Mouse (Mus musculus): ENCODE data around the gene Plekhg3. TPM values are rescaled to one million over a fixed set of nuclear protein-coding genes. Genes with fewer than 3 reads are reported as not detected.

Plekhg3 gene
- polyA plus RNA-seq, 1 experiment from 2014 or later, result 0.93 TPM

DNA sequence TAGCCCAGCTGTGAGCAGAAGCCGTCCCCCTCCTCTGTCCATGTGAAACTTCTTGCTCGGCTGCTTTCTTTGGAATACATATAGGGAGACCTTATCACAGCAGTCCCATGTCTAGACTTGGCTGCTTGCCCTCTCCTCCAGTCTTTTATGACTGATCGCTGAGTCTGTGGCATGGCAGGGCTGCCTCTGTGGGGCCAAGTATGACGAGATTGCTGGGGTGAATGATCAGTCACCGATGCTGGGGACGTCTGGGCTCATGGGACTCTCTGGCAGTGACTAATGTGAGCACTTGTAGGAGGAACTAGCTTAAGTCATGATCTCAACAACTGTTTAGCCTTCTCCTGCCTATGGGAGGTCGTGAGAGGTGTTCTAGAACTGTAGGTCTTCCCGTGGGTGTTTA is 21.6 kb downstream of the Plekhg3 start:
- H3K9ac ChIP-seq (ENCODE audit: low read depth, low read length), result no peak overlapping the region
- peaks cover under 1% of the 10 kb centered on the region; the same call in 1 of the 2 replicates for H3K4me1 ChIP-seq (ENCODE audit: control insufficient read depth, insufficient read depth, low read length)
- H3K4me3 ChIP-seq (ENCODE audit: low read depth, low read length), result no peak overlapping the region
- H3K4me2 ChIP-seq (ENCODE audit: low read length), result no peak overlapping the region
- no peak overlapping the region for H3K27ac ChIP-seq (ENCODE audit: low read length)
- no peaks in the 10 kb centered on the region for H3K36me3 ChIP-seq (ENCODE audit: control insufficient read depth, insufficient read depth, low read length)
- 73% methylated on average over 8 of the region's 8 CpGs for WGBS
- ATAC-seq, result no peak
- H3K27me3 ChIP-seq (ENCODE audit: control insufficient read depth, insufficient read depth, low read depth, low read length), result no peaks in the 10 kb centered on the region
- no peaks in the 10 kb centered on the region for H3K9me3 ChIP-seq (replicated peaks; ENCODE audit: control insufficient read depth, low read length, poor library complexity, severe bottlenecking)

DNA sequence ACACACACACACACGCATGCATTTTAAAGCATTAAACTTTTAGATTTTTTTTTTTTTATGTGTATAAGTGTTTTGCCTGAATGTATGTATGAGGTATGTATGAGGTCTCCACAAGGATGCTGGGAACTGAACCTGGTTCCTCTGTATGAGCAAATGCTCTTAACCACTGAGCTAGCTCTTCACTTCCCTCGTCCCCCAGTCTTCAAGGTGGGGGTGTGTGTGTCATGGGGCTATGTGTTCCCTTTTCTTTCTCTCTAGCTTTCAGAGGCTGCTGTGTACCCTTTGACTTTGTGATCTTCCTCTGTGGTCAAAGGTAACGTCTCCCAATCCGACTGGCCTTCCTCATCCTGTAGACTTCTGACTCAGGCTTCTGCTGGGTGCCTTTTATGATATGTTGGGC is 22.3 kb downstream of the Plekhg3 start:
- WGBS, result 96% methylated on average over 4 of the region's 4 CpGs

DNA sequence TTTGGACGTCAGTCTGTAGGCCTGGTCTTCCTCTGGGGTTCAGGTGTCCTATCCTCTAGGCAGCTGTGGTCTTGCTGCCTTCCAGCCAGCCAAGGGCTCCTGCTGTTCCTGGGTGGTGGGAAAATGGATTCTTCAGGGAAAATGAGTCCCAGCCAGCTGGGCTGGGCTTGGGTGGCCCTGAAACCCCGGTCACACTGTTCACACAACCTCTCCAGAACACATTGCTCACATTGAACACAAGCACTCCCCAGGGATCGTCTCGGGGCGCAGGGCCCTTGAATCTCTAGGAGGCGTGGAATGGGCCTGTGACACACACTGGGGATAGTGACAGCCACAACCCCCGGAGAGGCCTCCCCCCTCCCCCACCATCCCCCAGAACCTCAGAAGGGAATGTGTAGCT is 23.2 kb downstream of the Plekhg3 start:
- ATAC-seq, result no peak
- Histone ChIP-seq H3K4me2 (ENCODE audit: low read length) (no peak overlapping the region), H3K4me3 (ENCODE audit: low read depth, low read length) (no peak overlapping the region), H3K27ac (ENCODE audit: low read length) (no peak overlapping the region), H3K27me3 (ENCODE audit: control insufficient read depth, insufficient read depth, low read depth, low read length) (no peaks in the 10 kb centered on the region), H3K4me1 (ENCODE audit: control insufficient read depth, insufficient read depth, low read length) (no peaks in the 10 kb centered on the region), H3K9ac (ENCODE audit: low read depth, low read length) (no peak overlapping the region), H3K36me3 (ENCODE audit: control insufficient read depth, insufficient read depth, low read length) (no peaks in the 10 kb centered on the region), H3K9me3 (replicated peaks; ENCODE audit: control insufficient read depth, low read length, poor library complexity, severe bottlenecking) (no peaks in the 10 kb centered on the region)
- 78% methylated on average over 7 of the region's 7 CpGs for WGBS

More for the DNA sequence above, 22.3 kb downstream of the Plekhg3 start:
- H3K9me3 ChIP-seq (replicated peaks; ENCODE audit: control insufficient read depth, low read length, poor library complexity, severe bottlenecking), result no peaks in the 10 kb centered on the region
- no peak overlapping the region for H3K4me3 ChIP-seq (ENCODE audit: low read depth, low read length)
- H3K9ac ChIP-seq (ENCODE audit: low read depth, low read length), result no peak overlapping the region
- H3K4me1 ChIP-seq (ENCODE audit: control insufficient read depth, insufficient read depth, low read length), result no peaks in the 10 kb centered on the region
- no peak overlapping the region for H3K4me2 ChIP-seq (ENCODE audit: low read length)
- H3K27ac ChIP-seq (ENCODE audit: low read length), result no peak overlapping the region
- no peak for ATAC-seq
- H3K36me3 ChIP-seq (ENCODE audit: control insufficient read depth, insufficient read depth, low read length), result no peaks in the 10 kb centered on the region
- no peaks in the 10 kb centered on the region for H3K27me3 ChIP-seq (ENCODE audit: control insufficient read depth, insufficient read depth, low read depth, low read length)

DNA sequence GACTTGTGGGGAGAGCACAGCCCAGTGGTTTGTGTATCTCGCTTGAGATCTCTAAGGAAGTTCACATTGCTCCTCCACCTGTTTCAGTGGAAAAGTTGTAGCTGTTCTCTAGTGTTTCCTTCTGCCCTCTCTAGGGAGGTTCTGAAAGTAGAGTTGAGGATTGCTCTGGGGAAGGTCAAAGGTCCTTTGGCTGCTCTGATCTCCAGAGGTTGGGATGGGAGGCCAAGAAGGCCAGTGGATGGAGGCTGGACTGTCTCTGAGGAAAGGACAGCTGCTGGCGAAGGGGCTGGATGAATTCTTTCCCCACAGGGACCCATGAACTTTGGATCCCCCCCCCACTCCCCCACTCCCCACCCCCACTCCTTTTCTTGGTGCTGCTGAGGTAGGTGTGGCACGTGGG is 23.7 kb downstream of the Plekhg3 start:
- Histone ChIP-seq H3K27me3 (ENCODE audit: control insufficient read depth, insufficient read depth, low read depth, low read length) (no peaks in the 10 kb centered on the region), H3K27ac (ENCODE audit: low read length) (no peak overlapping the region), H3K9ac (ENCODE audit: low read depth, low read length) (no peak overlapping the region), H3K9me3 (replicated peaks; ENCODE audit: control insufficient read depth, low read length, poor library complexity, severe bottlenecking) (no peaks in the 10 kb centered on the region), H3K4me1 (ENCODE audit: control insufficient read depth, insufficient read depth, low read length) (no peaks in the 10 kb centered on the region), H3K4me3 (ENCODE audit: low read depth, low read length) (no peak overlapping the region), H3K4me2 (ENCODE audit: low read length) (no peak overlapping the region), H3K36me3 (ENCODE audit: control insufficient read depth, insufficient read depth, low read length) (no peaks in the 10 kb centered on the region)
- whole genome bisulfite sequencing, result 92% methylated on average over 3 of the region's 3 CpGs
- no peak for ATAC-seq

GRCm38 (mm10) chr12:76554871-76555386 is 24.2 kb downstream of the Plekhg3 start:
- no peak overlapping the region for H3K4me3 ChIP-seq (ENCODE audit: low read depth, low read length)
- H3K27ac ChIP-seq (ENCODE audit: low read length), result no peak overlapping the region
- no peaks in the 10 kb centered on the region for H3K9me3 ChIP-seq (replicated peaks; ENCODE audit: control insufficient read depth, low read length, poor library complexity, severe bottlenecking)
- H3K9ac ChIP-seq (ENCODE audit: low read depth, low read length), result no peak overlapping the region
- ATAC-seq, result no peak
- H3K36me3 ChIP-seq (ENCODE audit: control insufficient read depth, insufficient read depth, low read length), result no peaks in the 10 kb centered on the region
- H3K27me3 ChIP-seq (ENCODE audit: control insufficient read depth, insufficient read depth, low read depth, low read length), result no peaks in the 10 kb centered on the region
- H3K4me2 ChIP-seq (ENCODE audit: low read length), result no peak overlapping the region
- 93% methylated on average over 3 of the region's 3 CpGs for WGBS
- no peaks in the 10 kb centered on the region for H3K4me1 ChIP-seq (ENCODE audit: control insufficient read depth, insufficient read depth, low read length)

GRCm38 (mm10) chr12:76556187-76556586 is 25.5 kb downstream of the Plekhg3 start:
- 69% methylated on average over 7 of the region's 7 CpGs for WGBS
- H3K27ac ChIP-seq (ENCODE audit: low read length), result no peak overlapping the region
- H3K9me3 ChIP-seq (replicated peaks; ENCODE audit: control insufficient read depth, low read length, poor library complexity, severe bottlenecking), result no peaks in the 10 kb centered on the region
- no peaks in the 10 kb centered on the region for H3K36me3 ChIP-seq (ENCODE audit: control insufficient read depth, insufficient read depth, low read length)
- no peak for ATAC-seq
- H3K4me3 ChIP-seq (ENCODE audit: low read depth, low read length), result no peak overlapping the region
- no peaks in the 10 kb centered on the region for H3K27me3 ChIP-seq (ENCODE audit: control insufficient read depth, insufficient read depth, low read depth, low read length)
- H3K4me1 ChIP-seq (ENCODE audit: control insufficient read depth, insufficient read depth, low read length), result no peaks in the 10 kb centered on the region
- no peak overlapping the region for H3K9ac ChIP-seq (ENCODE audit: low read depth, low read length)
- no peak overlapping the region for H3K4me2 ChIP-seq (ENCODE audit: low read length)

GRCm38 (mm10) chr12:76556745-76557389 is 26.2 kb downstream of the Plekhg3 start:
- no peak overlapping the region for H3K27ac ChIP-seq (ENCODE audit: low read length)
- H3K4me2 ChIP-seq (ENCODE audit: low read length), result no peak overlapping the region
- H3K27me3 ChIP-seq (ENCODE audit: control insufficient read depth, insufficient read depth, low read depth, low read length), result no peaks in the 10 kb centered on the region
- H3K9me3 ChIP-seq (replicated peaks; ENCODE audit: control insufficient read depth, low read length, poor library complexity, severe bottlenecking), result no peaks in the 10 kb centered on the region
- H3K9ac ChIP-seq (ENCODE audit: low read depth, low read length), result no peak overlapping the region
- H3K36me3 ChIP-seq (ENCODE audit: control insufficient read depth, insufficient read depth, low read length), result no peaks in the 10 kb centered on the region
- H3K4me3 ChIP-seq (ENCODE audit: low read depth, low read length), result no peak overlapping the region
- ATAC-seq, result peak; percentile 39; the same call in 1 of the 2 replicates
- no peaks in the 10 kb centered on the region for H3K4me1 ChIP-seq (ENCODE audit: control insufficient read depth, insufficient read depth, low read length)
- whole genome bisulfite sequencing, result 11% methylated on average over 6 of the region's 6 CpGs

DNA sequence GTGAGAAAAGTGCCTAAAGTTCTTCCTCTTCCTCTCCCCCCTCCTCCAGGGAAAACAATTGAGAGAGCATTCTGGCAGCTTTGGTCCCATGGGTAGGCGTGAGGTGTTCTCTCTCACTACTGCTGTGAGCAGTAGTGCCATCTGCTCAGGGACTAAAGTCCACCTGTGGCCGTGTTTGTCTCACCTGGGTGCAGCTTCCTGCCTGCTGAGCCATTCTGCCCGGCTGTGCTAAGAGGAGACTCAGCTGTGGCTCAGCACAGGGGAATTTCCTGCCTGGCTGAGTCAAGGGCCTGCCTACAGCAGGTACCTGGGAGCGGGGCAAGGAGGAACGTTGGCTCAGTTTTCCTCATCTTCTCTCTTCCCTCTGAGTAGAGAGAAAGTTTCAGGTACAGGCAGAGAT is 27.5 kb downstream of the Plekhg3 start:
- H3K9me3 ChIP-seq (replicated peaks; ENCODE audit: control insufficient read depth, low read length, poor library complexity, severe bottlenecking), result no peaks in the 10 kb centered on the region
- no peak overlapping the region for H3K4me2 ChIP-seq (ENCODE audit: low read length)
- H3K27ac ChIP-seq (ENCODE audit: low read length), result no peak overlapping the region
- H3K36me3 ChIP-seq (ENCODE audit: control insufficient read depth, insufficient read depth, low read length), result no peaks in the 10 kb centered on the region
- 83% methylated on average over 5 of the region's 5 CpGs for WGBS
- no peak overlapping the region for H3K4me3 ChIP-seq (ENCODE audit: low read depth, low read length)
- no peak for ATAC-seq
- no peaks in the 10 kb centered on the region for H3K4me1 ChIP-seq (ENCODE audit: control insufficient read depth, insufficient read depth, low read length)
- no peak overlapping the region for H3K9ac ChIP-seq (ENCODE audit: low read depth, low read length)
- no peaks in the 10 kb centered on the region for H3K27me3 ChIP-seq (ENCODE audit: control insufficient read depth, insufficient read depth, low read depth, low read length)

GRCm38 (mm10) chr12:76562196-76562595 is 31.5 kb downstream of the Plekhg3 start:
- Histone ChIP-seq H3K4me3 (ENCODE audit: low read depth, low read length) (no peak overlapping the region), H3K27me3 (ENCODE audit: control insufficient read depth, insufficient read depth, low read depth, low read length) (no peaks in the 10 kb centered on the region), H3K36me3 (ENCODE audit: control insufficient read depth, insufficient read depth, low read length) (no peaks in the 10 kb centered on the region), H3K9me3 (replicated peaks; ENCODE audit: control insufficient read depth, low read length, poor library complexity, severe bottlenecking) (no peaks in the 10 kb centered on the region), H3K27ac (ENCODE audit: low read length) (no peak overlapping the region), H3K4me2 (ENCODE audit: low read length) (no peak overlapping the region), H3K9ac (ENCODE audit: low read depth, low read length) (no peak overlapping the region), H3K4me1 (ENCODE audit: control insufficient read depth, insufficient read depth, low read length) (no peaks in the 10 kb centered on the region)
- WGBS, result 82% methylated on average over 4 of the region's 4 CpGs
- no peak for ATAC-seq

Measured in midbrain, embryonic 16.5 days (tissue).